ENCODE assay signal across 10 mouse cellular contexts in genomic region chr8:94392147-94392546, GRCm38 (mm10). TPM values are rescaled to one million over a fixed set of nuclear protein-coding genes. Genes with fewer than 3 reads are reported as not detected.
DNase-seq lines count a peak whose midpoint lies in the region; ATAC-seq and TF ChIP-seq lines count a peak whose summit lies in the region.
"Had no signal": no experiment of that assay in that cellular context is flagged by ENCODE, and none has a peak within 500 bp of the region (broad histone marks: within the 10 kb centered on the region; RNA-seq: fewer than 3 reads in every experiment).

No protein-coding gene starts in this region.

- peaks cover 4% of the 10 kb centered on the region for H3K4me1 ChIP-seq in testis, adult 2 months (ENCODE audit: control insufficient read depth, insufficient read depth, low read length)
- peaks cover 4% of the 10 kb centered on the region; the same call in 1 of the 2 replicates for H3K4me1 ChIP-seq in limb, embryonic 14.5 days (ENCODE audit: control insufficient read depth, insufficient read depth, low read length)
- H3K4me1 ChIP-seq: stomach, embryonic 15.5 days had no signal

- no peak overlapping the region for H3K4me3 ChIP-seq in testis, adult 2 months (ENCODE audit: control insufficient read depth, low read depth, low read length)
- H3K4me3 ChIP-seq in limb, embryonic 14.5 days (replicated peaks; ENCODE audit: low read length) = no peak overlapping the region
- H3K4me3 ChIP-seq: liver, embryonic 15.5 days; stomach, embryonic 15.5 days had no signal

- no peaks in the 10 kb centered on the region for H3K27me3 ChIP-seq in testis, adult 2 months (ENCODE audit: control insufficient read depth, insufficient read depth, low read length)
- H3K27me3 ChIP-seq in limb, embryonic 14.5 days (ENCODE audit: control insufficient read depth, insufficient read depth, low read length) = no peaks in the 10 kb centered on the region
- H3K27me3 ChIP-seq: liver, embryonic 15.5 days; stomach, embryonic 15.5 days had no signal

- no peaks in the 10 kb centered on the region for H3K9me3 ChIP-seq in limb, embryonic 14.5 days (ENCODE audit: control insufficient read depth, low read length)
- H3K9me3 ChIP-seq: liver, embryonic 15.5 days; stomach, embryonic 15.5 days had no signal

- H3K4me2 ChIP-seq in limb, embryonic 14.5 days (replicated peaks; ENCODE audit: low read depth, low read length, severe bottlenecking) = no peak overlapping the region
- H3K4me2 ChIP-seq: liver, embryonic 15.5 days; stomach, embryonic 15.5 days had no signal

- intact Hi-C loops in heart, postnatal 25 days (cut with DNase I) = no loop called here

- DNase-seq in heart, adult 18-20 months = peak; percentile 58 to 78
- DNase-seq in heart, postnatal 25 days (ENCODE audit: low spot score) = no peak
- no peak for DNase-seq in testis, postnatal 14 days (ENCODE audit: low spot score)
- DNase-seq in c-Kit-positive CD71-negative TER-119-negative erythroid progenitor cells, embryonic 14.5 days (ENCODE audit: low read depth) = peak; percentile 34
- DNase-seq in heart, adult 9 months (ENCODE audit: low spot score in 2 of 2) = peak; percentile 44 to 62
- peak; percentile 21 for DNase-seq in limb, embryonic 14.5 days (ENCODE audit: low spot score)
- DNase-seq in testis, postnatal 10 days (ENCODE audit: low spot score) = peak; percentile 71

- H3K9ac ChIP-seq in limb, embryonic 14.5 days (ENCODE audit: low read depth, low read length, severe bottlenecking) = no peak overlapping the region
- H3K9ac ChIP-seq: liver, embryonic 15.5 days; stomach, embryonic 15.5 days had no signal

- ATAC-seq in limb, embryonic 14.5 days (ENCODE audit: low FRiP score, low read depth) = no peak

- H3K27ac ChIP-seq in testis, adult 2 months (ENCODE audit: control insufficient read depth, insufficient read depth, low read depth, low read length) = no peak overlapping the region
- no peak overlapping the region for H3K27ac ChIP-seq in limb, embryonic 14.5 days (replicated peaks; ENCODE audit: low read depth, low read length)
- H3K27ac ChIP-seq: liver, embryonic 15.5 days; stomach, embryonic 15.5 days had no signal

- peaks cover 5% of the 10 kb centered on the region for H3K36me3 ChIP-seq in testis, adult 2 months (ENCODE audit: control insufficient read depth, insufficient read depth, low read length)
- H3K36me3 ChIP-seq in limb, embryonic 14.5 days (ENCODE audit: control insufficient read depth, insufficient read depth, low read length) = peaks cover 70% of the 10 kb centered on the region

- no peak for TF ChIP-seq POLR2A in testis, adult 2 months (IDR thresholded peaks at IDR 0.05; ENCODE audit: control insufficient read depth, low read depth, low read length)
- TF ChIP-seq POLR2A in limb, embryonic 14.5 days (IDR thresholded peaks at IDR 0.05; ENCODE audit: borderline replicate concordance, extremely low read depth, insufficient read depth, insufficient read length) = no peak

- 79% methylated on average over 12 of the region's 12 CpGs for WGBS in limb, embryonic 14.5 days

- TF ChIP-seq CTCF in testis, adult 2 months (IDR thresholded peaks at IDR 0.05; ENCODE audit: control insufficient read depth, insufficient read depth, insufficient replicate concordance, low read depth, low read length) = peak; percentile 23; the same call in 1 of the 2 replicates

RNA-seq across cellular contexts. Expression of gene Herpud1, which starts 5.9 kb away (rescaled TPM):
- 100 to 1,000 TPM; 204 to 275 TPM for total RNA-seq in heart, adult 18-20 months (2021)
- total RNA-seq in heart, postnatal 25 days (2021) = 100 to 1,000 TPM; 180 to 257 TPM
- 227 and 245 TPM in 2 replicates for polyA plus RNA-seq in testis, adult 2 months (2012; rRNA removed)
- polyA plus RNA-seq in limb, embryonic 14.5 days (2012; rRNA removed) = 72.9 and 86.3 TPM in 2 replicates
- polyA plus RNA-seq in limb, embryonic 14.5 days (2014; fragmentation: Nextera tagmentation; extraction: Ambion mirVana) = 76.8 and 84.1 TPM in 2 replicates

RNA-seq across cellular contexts. Expression of gene Nlrc5, which starts 42.0 kb away (rescaled TPM):
- total RNA-seq in heart, adult 18-20 months (2021) = 1 to 10 TPM; 4.0 to 8.8 TPM
- total RNA-seq in heart, postnatal 25 days (2021) = 1 to 10 TPM in 1 of 2 experiments, under 1 TPM in 1; 0.49 to 1.7 TPM
- 7.3 and 8.2 TPM in 2 replicates for polyA plus RNA-seq in testis, adult 2 months (2012; rRNA removed)
- polyA plus RNA-seq in limb, embryonic 14.5 days (2012; rRNA removed) = 0.28 and 0.35 TPM in 2 replicates
- 0.23 and 0.48 TPM in 2 replicates for polyA plus RNA-seq in limb, embryonic 14.5 days (2014; fragmentation: Nextera tagmentation; extraction: Ambion mirVana)

Comparison
In these comparisons a context has a peak if more than half of its experiments do, and no peak if none do; other contexts are left out.
1. DNase-seq: peak in heart, adult 18-20 months (2 of 2), c-Kit-positive CD71-negative TER-119-negative erythroid progenitor cells, embryonic 14.5 days (single experiment), heart, adult 9 months (2 of 2), limb, embryonic 14.5 days (single experiment) and testis, postnatal 10 days (single experiment); none in heart, postnatal 25 days (single experiment) and testis, postnatal 14 days (single experiment).